In genomic region chr12:5111343-5111742, GRCm38 (mm10) we compare ENCODE assay signal across 12 mouse cellular contexts.
DNase-seq lines count a peak whose midpoint lies in the region; ATAC-seq and TF ChIP-seq lines count a peak whose summit lies in the region.
"Had no signal": no experiment of that assay in that cellular context is flagged by ENCODE, and none has a peak within 500 bp of the region (broad histone marks: within the 10 kb centered on the region; RNA-seq: fewer than 3 reads in every experiment).

No protein-coding gene starts in this region.

- H3K4me3 ChIP-seq in lung, postnatal 0 days (ENCODE audit: low read depth, low read length), result no peak overlapping the region
- H3K4me3 ChIP-seq: embryonic facial prominence, embryonic 15.5 days had no signal

- no peak for TF ChIP-seq CTCF in lung, postnatal 0 days (IDR thresholded peaks at IDR 0.05)

- H3K36me3 ChIP-seq in lung, postnatal 0 days (ENCODE audit: insufficient read depth, low read length), result no peaks in the 10 kb centered on the region
- H3K36me3 ChIP-seq: embryonic facial prominence, embryonic 15.5 days had no signal

- no peak for TF ChIP-seq EP300 in lung, postnatal 0 days (IDR thresholded peaks at IDR 0.05)

- no peak overlapping the region for H3K9ac ChIP-seq in lung, postnatal 0 days (replicated peaks; ENCODE audit: low read depth)
- H3K9ac ChIP-seq: embryonic facial prominence, embryonic 15.5 days had no signal

- peak; percentile 13 to 53 for DNase-seq in heart, adult 18-20 months
- no peak for DNase-seq in heart, postnatal 25 days (ENCODE audit: low spot score)
- DNase-seq in lung, postnatal 0 days (ENCODE audit: low spot score), result peak; percentile 16
- DNase-seq in lung, postnatal 25 days (ENCODE audit: low spot score), result no peak
- peak; percentile 71 for DNase-seq in embryo, embryonic 10 days (ENCODE audit: low spot score)
- no peak for DNase-seq in left cerebral cortex, postnatal 14 days (ENCODE audit: low spot score in 2 of 2)
- DNase-seq in cerebellum, adult 8-10 months, result no peak
- DNase-seq: layer of hippocampus, adult 9-11 months had no signal

- no peak overlapping the region for H3K4me2 ChIP-seq in lung, postnatal 0 days (replicated peaks; ENCODE audit: low read depth, low read length)
- H3K4me2 ChIP-seq: embryonic facial prominence, embryonic 15.5 days had no signal

- H3K9me3 ChIP-seq in lung, postnatal 0 days (ENCODE audit: low read length), result no peaks in the 10 kb centered on the region
- H3K9me3 ChIP-seq: embryonic facial prominence, embryonic 15.5 days had no signal

- intact Hi-C loops in heart, postnatal 25 days (cut with DNase I), result no loop called here
- intact Hi-C loops in left cerebral cortex, postnatal 14 days (cut with DNase I), result no loop called here

- H3K4me1 ChIP-seq in lung, postnatal 0 days (ENCODE audit: insufficient read depth, low read depth, low read length), result no peaks in the 10 kb centered on the region
- H3K4me1 ChIP-seq: embryonic facial prominence, embryonic 15.5 days had no signal

- H3K27me3 ChIP-seq in lung, postnatal 0 days (replicated peaks; ENCODE audit: insufficient read depth, low read length), result no peaks in the 10 kb centered on the region
- H3K27me3 ChIP-seq: embryonic facial prominence, embryonic 15.5 days had no signal

- 53% methylated on average over 3 of the region's 3 CpGs for WGBS in lung, postnatal 0 days

- no peak for ATAC-seq in lung, postnatal 0 days
- ATAC-seq in megakaryocyte progenitor cell, adult 5-6 weeks (replicated peaks; ENCODE audit: poor library complexity), result 0 out of 2 replicates have a peak, but pooled peaks have one; percentile 9
- ATAC-seq: CD4-positive, CD25-positive, alpha-beta regulatory T cell, adult 4 months had no signal

- no peak overlapping the region for H3K27ac ChIP-seq in lung, postnatal 0 days (ENCODE audit: low read length)
- H3K27ac ChIP-seq: embryonic facial prominence, embryonic 15.5 days; macrophage had no signal

Comparison
In these comparisons a context has a peak if more than half of its experiments do, and no peak if none do; other contexts are left out.
1. DNase-seq: peak in heart, adult 18-20 months (2 of 2), lung, postnatal 0 days (single experiment) and embryo, embryonic 10 days (single experiment); none in heart, postnatal 25 days (single experiment), lung, postnatal 25 days (single experiment), left cerebral cortex, postnatal 14 days (0 of 2) and cerebellum, adult 8-10 months (single experiment).